Mouse (Mus musculus): ENCODE measurements around the gene Slc35d2. TPM values are rescaled to one million over a fixed set of nuclear protein-coding genes. Genes with fewer than 3 reads are reported as not detected.
"Not testable (repeated sequence)": the region's sequence is repeated elsewhere in the genome, so short reads cannot be mapped to it uniquely, and the experiment has no call there.

Slc35d2 gene
- polyA plus RNA-seq, 2 experiments from 2014 or later, result 48.4 to 49.7 TPM

DNA sequence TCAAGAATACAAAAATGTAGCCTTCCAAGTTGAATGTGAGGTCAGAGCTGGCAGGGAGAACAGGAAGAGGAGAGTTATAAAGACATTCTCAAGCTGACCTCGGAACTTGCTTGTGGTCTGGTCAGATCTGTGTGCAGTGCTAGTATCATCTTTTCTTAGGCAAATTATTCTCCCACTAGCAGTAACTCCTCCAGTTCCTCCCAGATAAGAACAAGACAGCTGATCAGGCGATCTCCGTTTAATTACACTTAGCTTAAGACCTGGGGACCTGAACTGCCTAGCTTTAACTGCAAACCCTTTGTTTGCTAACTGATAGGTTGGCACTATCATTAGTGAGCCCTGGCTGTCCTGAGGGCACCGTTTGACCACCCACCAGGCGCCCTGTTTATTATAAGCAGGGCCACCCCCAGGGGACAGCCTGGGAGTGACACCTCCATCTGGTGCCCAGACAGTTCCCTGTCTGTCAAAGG lies 20.8 kb downstream of the Slc35d2 start:
- no peak for ATAC-seq

GRCm38 (mm10) chr13:64107535-64107934 lies 21.6 kb downstream of the Slc35d2 start:
- ATAC-seq, result no peak

DNA sequence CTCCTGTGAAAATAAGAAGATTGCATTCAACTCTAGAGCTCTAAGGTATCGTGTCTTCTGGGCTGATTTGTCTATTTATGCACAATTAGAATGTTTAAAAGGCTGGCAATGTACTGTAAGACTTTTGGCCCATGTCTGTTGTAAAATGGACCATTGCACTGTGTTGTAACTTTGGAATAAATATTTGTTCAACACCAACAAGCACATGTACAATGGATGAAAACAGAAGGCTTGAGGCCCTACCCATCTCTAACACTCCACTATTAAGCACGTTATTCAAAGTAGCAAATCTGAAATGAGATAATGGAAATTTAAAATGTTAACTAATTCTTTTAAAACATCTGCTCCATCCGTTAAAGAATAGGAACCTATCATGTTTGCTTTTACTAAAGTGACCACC lies 22.1 kb downstream of the Slc35d2 start:
- ATAC-seq, result no peak

GRCm38 (mm10) chr13:64105690-64106089 lies 23.5 kb downstream of the Slc35d2 start:
- no peak for ATAC-seq

DNA sequence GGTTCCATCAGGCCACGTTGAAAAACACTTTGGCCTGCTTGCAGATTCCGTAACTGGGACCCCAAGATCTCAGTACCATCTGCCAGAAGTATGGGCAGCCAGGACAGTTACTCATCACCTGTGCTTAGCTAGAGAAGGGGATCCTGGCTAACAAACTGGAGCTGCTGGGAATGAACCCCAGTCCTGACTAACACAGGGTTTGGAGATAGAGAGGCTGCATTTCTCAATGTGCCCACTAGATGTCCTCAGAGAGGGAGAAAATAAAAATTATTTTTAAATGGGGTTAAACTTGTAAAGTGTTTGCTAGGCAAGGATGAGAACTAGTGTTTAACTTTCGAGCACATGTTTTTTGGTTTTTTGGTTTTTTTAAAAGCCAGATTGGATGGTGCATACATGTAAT lies 29.0 kb downstream of the Slc35d2 start:
- ATAC-seq, result peak; percentile 83

GRCm38 (mm10) chr13:64098992-64099391 lies 30.2 kb downstream of the Slc35d2 start:
- ATAC-seq, result no peak

DNA sequence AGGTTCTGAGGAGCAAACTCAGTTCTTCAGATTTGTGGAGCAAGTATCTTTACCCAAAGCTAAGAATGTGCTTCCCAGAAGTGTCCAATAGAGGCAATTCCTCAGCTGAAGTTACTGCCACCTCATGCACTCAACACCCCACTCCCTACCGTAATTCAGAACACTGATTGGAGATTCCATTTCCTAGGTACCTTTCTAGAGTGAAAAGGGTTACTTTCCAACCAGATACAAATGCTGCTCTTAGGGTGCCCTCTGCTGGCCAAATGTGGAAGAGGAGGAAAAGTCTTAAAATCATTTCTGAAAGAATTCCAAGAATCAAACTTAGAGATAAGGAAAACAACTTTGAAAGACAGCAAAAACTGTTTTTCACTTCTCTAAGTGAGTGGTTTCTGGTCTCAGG lies 35.8 kb downstream of the Slc35d2 start:
- ATAC-seq, result no peak

GRCm38 (mm10) chr13:64092752-64093151 lies 36.4 kb downstream of the Slc35d2 start:
- ATAC-seq, result no peak

DNA sequence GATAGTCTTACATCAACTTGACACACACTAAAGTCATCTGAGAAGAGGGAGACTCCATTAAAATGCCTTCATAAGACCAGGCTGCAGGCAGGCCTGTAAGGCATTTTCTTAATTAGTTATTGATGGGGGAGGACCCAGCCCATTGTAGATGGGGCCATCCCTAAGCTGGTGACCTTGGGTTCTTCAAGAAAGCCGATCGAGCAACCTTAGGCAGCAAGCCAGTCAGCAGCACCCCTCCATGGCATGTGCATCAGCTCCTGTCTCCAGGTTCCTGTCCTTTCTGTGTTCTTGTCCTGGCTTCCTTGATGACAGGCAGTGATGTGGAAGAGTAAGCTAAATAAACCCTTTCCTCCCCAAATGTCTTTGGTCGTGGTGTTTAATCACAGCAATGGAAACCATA lies 37.0 kb downstream of the Slc35d2 start:
- ATAC-seq, result no peak

DNA sequence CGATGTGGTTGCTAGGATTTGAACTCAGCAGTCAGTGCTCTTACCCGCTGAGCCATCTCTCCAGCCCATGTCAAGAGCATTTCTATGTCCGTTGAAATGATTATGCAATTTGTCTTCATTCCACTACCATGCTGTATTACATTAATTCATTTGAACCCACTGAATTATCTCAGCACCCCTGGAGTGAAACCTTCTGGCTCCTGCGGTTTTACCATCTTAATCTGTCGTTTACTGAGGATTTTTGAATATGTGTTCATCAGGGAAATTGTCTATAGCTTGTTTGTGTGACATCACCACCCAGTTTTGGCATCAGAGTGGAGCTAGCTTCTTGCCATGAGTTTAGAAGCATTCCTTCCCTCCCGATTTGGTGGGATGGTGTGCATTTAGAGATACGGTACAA lies 38.2 kb downstream of the Slc35d2 start:
- ATAC-seq, result no peak

GRCm38 (mm10) chr13:64090278-64090677 lies 38.9 kb downstream of the Slc35d2 start:
- no peak for ATAC-seq

DNA sequence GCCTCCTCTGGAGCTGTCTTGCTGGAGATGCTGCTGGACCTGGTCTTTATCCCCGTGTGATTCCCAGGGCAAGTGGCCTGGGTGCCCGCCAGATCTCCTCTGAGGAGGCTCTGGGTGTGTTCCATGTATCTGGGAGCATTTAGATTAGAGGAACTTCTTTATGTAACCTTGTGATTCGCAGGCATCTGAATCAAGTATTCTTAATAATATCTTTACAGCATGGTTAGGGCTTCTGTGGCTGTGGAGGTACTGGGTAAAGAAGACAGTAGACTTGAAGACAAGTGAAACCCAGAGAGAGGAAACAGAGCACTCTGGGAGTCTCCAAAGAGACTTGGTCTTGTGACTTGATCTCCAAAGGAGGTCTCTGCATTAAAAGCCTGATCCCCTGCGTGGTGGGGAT lies 40.0 kb downstream of the Slc35d2 start, which contains the start of gene Hsd17b3:
Gene Hsd17b3, minus strand, starts transcription at position 101 of the 400 bp plus-strand sequence.
- ATAC-seq, result no peak

GRCm38 (mm10) chr13:64088057-64088456 lies 41.1 kb downstream of the Slc35d2 start:
- ATAC-seq, result no peak

- peak; percentile 29 for ATAC-seq
These were observed 43.1 kb downstream of the Slc35d2 start for GRCm38 (mm10) chr13:64086036-64086435.

DNA sequence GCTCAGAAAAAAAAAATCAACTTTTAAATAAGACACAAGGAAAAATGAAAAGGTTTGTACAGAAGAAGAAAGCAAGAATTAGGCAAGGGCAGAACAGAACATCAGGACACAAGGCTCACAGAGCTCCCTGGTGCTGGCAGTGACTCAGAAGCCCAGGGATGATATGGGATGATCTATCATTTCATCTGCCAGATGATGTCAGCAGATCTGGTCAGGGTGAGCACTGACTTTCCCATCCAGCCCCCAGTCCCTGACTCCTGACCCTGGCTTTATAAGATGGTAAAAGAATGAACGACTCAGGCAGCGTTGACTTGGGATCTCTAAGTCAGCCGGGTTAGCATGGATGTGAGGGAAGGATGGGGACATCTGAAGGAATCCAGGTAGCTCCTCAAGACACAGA lies 45.8 kb downstream of the Slc35d2 start:
- no peak for ATAC-seq

GRCm38 (mm10) chr13:64081012-64081919 lies 47.9 kb downstream of the Slc35d2 start:
- ATAC-seq, result no peak

DNA sequence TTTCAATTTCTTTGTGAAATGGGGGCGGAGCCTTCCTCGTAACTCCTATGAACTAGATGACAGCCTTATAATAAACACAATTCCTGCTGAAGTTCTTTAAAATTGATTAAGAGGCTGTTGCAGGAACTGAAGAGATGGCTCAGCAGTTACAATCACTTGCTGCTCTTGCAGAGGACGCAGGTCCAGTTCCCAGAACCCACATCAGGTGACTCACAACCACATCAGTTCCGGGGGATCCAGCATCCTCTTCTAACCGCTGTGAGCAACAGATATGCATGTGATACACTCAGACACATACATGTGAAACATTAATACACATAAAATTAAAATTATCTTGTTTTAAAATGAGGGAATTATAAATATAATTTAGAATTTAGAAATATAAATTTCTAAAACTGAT lies 51.6 kb downstream of the Slc35d2 start:
- ATAC-seq, result no peak

DNA sequence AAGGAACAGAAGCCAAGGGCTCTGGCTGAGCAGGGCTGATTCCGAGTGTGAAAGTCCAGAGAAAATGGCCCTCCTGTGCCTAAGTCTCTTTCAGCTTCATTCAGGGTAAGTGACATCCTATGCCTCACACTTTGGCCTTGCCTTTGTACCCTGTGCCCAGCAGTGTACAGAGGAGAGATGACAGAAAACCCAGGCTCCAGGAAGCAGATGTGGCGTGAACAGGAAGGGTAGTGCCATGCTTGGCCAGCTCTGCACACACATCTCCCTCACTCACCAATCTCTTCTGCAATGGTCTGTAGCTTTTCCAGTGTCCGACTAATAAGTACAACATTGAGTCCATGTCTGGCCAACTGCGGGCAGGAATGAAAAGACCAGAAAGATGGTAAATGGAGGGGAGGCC lies 53.1 kb downstream of the Slc35d2 start:
- no peak for ATAC-seq

DNA sequence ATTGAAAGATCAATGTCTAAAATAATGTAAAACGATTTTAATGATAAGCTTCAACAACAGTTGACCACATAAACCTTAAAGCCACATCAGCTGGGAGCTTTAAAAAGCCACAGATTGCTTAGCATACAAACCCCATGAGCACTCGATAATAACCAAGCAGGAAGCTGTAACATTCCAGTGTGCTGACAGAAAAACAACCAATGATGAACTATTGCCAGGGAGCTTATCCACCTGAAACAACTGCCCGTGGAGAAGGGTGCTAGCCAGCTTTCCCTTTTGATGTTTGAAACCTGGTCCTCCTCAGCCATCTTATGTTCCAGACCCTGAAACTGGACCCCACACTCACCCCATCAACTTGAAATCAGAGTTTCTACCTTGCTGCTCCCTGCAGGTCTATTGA lies 62.5 kb downstream of the Slc35d2 start:
- ATAC-seq, result no peak

GRCm38 (mm10) chr13:64064276-64064675 lies 64.9 kb downstream of the Slc35d2 start:
- ATAC-seq, result no peak

- ATAC-seq, result no peak
These were observed 68.1 kb downstream of the Slc35d2 start for GRCm38 (mm10) chr13:64060935-64061506.

DNA sequence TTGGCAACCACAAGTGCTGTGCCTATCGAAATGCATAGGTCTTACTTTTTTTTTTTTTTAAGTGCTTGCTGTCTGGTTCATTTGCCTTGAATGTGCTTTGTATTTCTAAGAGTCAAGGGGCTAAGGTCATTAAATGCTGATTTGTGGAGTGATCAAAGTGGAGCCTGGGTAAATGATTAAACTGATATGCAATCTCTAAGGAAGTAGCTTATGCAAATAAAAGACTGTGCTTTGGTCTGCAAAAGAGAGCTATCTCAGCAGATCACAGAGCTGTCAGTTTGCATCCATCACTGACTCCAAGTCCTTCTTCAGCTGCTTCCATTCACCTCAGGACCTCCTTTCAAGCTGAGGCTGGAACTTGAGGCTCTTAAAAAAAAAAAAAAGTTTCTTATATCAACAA lies 75.2 kb downstream of the Slc35d2 start:
- no peak for ATAC-seq

- not testable (repeated sequence) for ATAC-seq
These were observed 76.9 kb downstream of the Slc35d2 start for GRCm38 (mm10) chr13:64052281-64052680.

- ATAC-seq, result no peak
These were observed 78.3 kb downstream of the Slc35d2 start for GRCm38 (mm10) chr13:64050895-64051294.

Data from CD4-positive, CD25-positive, alpha-beta regulatory T cell, adult 4 months (primary cell).